In genomic region chr16:50899151-50899550, GRCm38 (mm10) we compare ENCODE assay signal across 19 mouse cellular contexts.
"Had no signal": no experiment of that assay in that cellular context is flagged by ENCODE, and none has a peak within 500 bp of the region (broad histone marks: within the 10 kb centered on the region; RNA-seq: fewer than 3 reads in every experiment).

No protein-coding gene starts in this region.

- H3K4me3 ChIP-seq: lung, embryonic 15.5 days; midbrain, embryonic 10.5 days; midbrain, embryonic 12.5 days; myocyte; neural tube, embryonic 13.5 days; neural tube, embryonic 15.5 days had no signal

- H3K9me3 ChIP-seq: lung, embryonic 15.5 days; midbrain, embryonic 10.5 days; midbrain, embryonic 12.5 days; neural tube, embryonic 13.5 days; neural tube, embryonic 15.5 days had no signal

- H3K9ac ChIP-seq: lung, embryonic 15.5 days; midbrain, embryonic 12.5 days; neural tube, embryonic 13.5 days; neural tube, embryonic 15.5 days had no signal

- H3K27me3 ChIP-seq: lung, embryonic 15.5 days; midbrain, embryonic 12.5 days; neural tube, embryonic 13.5 days; neural tube, embryonic 15.5 days had no signal

- H3K27ac ChIP-seq: lung, embryonic 15.5 days; midbrain, embryonic 10.5 days; midbrain, embryonic 12.5 days; neural tube, embryonic 13.5 days; neural tube, embryonic 15.5 days had no signal

- H3K36me3 ChIP-seq: lung, embryonic 15.5 days; midbrain, embryonic 10.5 days; midbrain, embryonic 12.5 days; neural tube, embryonic 13.5 days; neural tube, embryonic 15.5 days had no signal

- DNase-seq: lung, adult 2 months; lung, postnatal 14 days; lung, postnatal 4 days; midbrain, embryonic 14.5 days; right cerebral cortex, adult 18-20 months; right cerebral cortex, postnatal 25 days; right cerebral cortex, postnatal 4 days; spleen, adult 18-20 months; thymus, adult 18-20 months; thymus, postnatal 14 days; thymus, postnatal 36 days had no signal

- H3K4me1 ChIP-seq: lung, embryonic 15.5 days; midbrain, embryonic 10.5 days; midbrain, embryonic 12.5 days; neural tube, embryonic 13.5 days; neural tube, embryonic 15.5 days had no signal

- H3K4me2 ChIP-seq: lung, embryonic 15.5 days; midbrain, embryonic 12.5 days; neural tube, embryonic 13.5 days; neural tube, embryonic 15.5 days had no signal

- ATAC-seq: lung, postnatal 0 days; midbrain, embryonic 16.5 days had no signal
